In genomic region chr11:87584711-87585505, GRCm38 (mm10) we compare ENCODE assay signal across 11 mouse cellular contexts. TPM values are rescaled to one million over a fixed set of nuclear protein-coding genes. Genes with fewer than 3 reads are reported as not detected.
DNase-seq lines count a peak whose midpoint lies in the region; ATAC-seq and TF ChIP-seq lines count a peak whose summit lies in the region.
"Had no signal": no experiment of that assay in that cellular context is flagged by ENCODE, and none has a peak within 500 bp of the region (broad histone marks: within the 10 kb centered on the region; RNA-seq: fewer than 3 reads in every experiment).

No protein-coding gene starts in this region.

- no peaks in the 10 kb centered on the region for H3K9me3 ChIP-seq in kidney, embryonic 14.5 days (ENCODE audit: control insufficient read depth, low read length)
- H3K9me3 ChIP-seq in forebrain, postnatal 0 days (ENCODE audit: low read length) = no peaks in the 10 kb centered on the region

- no peak overlapping the region for H3K4me2 ChIP-seq in kidney, embryonic 14.5 days (replicated peaks; ENCODE audit: low read depth, low read length)
- no peak overlapping the region for H3K4me2 ChIP-seq in forebrain, postnatal 0 days (ENCODE audit: low read depth)

- no peak overlapping the region for H3K4me3 ChIP-seq in kidney, adult 2 months (ENCODE audit: insufficient read depth, low read depth, low read length)
- no peak overlapping the region for H3K4me3 ChIP-seq in kidney, embryonic 14.5 days (ENCODE audit: low read length)
- H3K4me3 ChIP-seq in forebrain, postnatal 0 days (ENCODE audit: low read depth, low read length) = no peak overlapping the region
- H3K4me3 ChIP-seq: erythroblast, embryonic 14.5 days had no signal

- H3K9ac ChIP-seq in kidney, embryonic 14.5 days (ENCODE audit: low read depth, low read length) = no peak overlapping the region
- no peak overlapping the region for H3K9ac ChIP-seq in forebrain, postnatal 0 days

- H3K27ac ChIP-seq in kidney, adult 2 months (ENCODE audit: insufficient read depth, low read depth, low read length) = peak overlapping the region; percentile 67
- no peak overlapping the region for H3K27ac ChIP-seq in kidney, embryonic 14.5 days (ENCODE audit: low read depth, low read length)
- no peak overlapping the region for H3K27ac ChIP-seq in forebrain, postnatal 0 days (ENCODE audit: low read depth, low read length)
- H3K27ac ChIP-seq: hindbrain, postnatal 0 days; macrophage had no signal

- ATAC-seq in kidney, embryonic 14.5 days (ENCODE audit: low FRiP score, low TSS enrichment) = no peak
- no peak for ATAC-seq in erythroid progenitor cell, adult 5-6 weeks (replicated peaks; ENCODE audit: low FRiP score, poor library complexity, severe bottlenecking)
- no peak for ATAC-seq in forebrain, postnatal 0 days
- ATAC-seq: hindbrain, postnatal 0 days had no signal

- H3K27me3 ChIP-seq in kidney, adult 2 months (replicated peaks; ENCODE audit: control insufficient read depth, insufficient read depth, low read length) = no peaks in the 10 kb centered on the region
- H3K27me3 ChIP-seq in kidney, embryonic 14.5 days (ENCODE audit: control insufficient read depth, insufficient read depth, low read length) = no peaks in the 10 kb centered on the region
- no peaks in the 10 kb centered on the region for H3K27me3 ChIP-seq in forebrain, postnatal 0 days (ENCODE audit: insufficient read depth, low read length)

- no peaks in the 10 kb centered on the region for H3K4me1 ChIP-seq in kidney, adult 2 months (ENCODE audit: control insufficient read depth, insufficient read depth, low read length)
- peaks cover 15% of the 10 kb centered on the region for H3K4me1 ChIP-seq in kidney, embryonic 14.5 days (ENCODE audit: control insufficient read depth, insufficient read depth, low read length)
- H3K4me1 ChIP-seq in forebrain, postnatal 0 days (ENCODE audit: insufficient read depth) = no peaks in the 10 kb centered on the region; the same call in 1 of the 2 replicates

- no peaks in the 10 kb centered on the region for H3K36me3 ChIP-seq in kidney, adult 2 months (ENCODE audit: control insufficient read depth, insufficient read depth, low read length)
- H3K36me3 ChIP-seq in kidney, embryonic 14.5 days (ENCODE audit: control insufficient read depth, insufficient read depth, low read length) = no peaks in the 10 kb centered on the region
- 0 out of 2 replicates have a peak, but pooled peaks cover 2% of the 10 kb centered on the region for H3K36me3 ChIP-seq in forebrain, postnatal 0 days (ENCODE audit: insufficient read depth)

- peak; percentile 74 for DNase-seq in kidney, adult 2 months
- peak; percentile 50 for DNase-seq in gastrocnemius, adult 18-20 months (ENCODE audit: low spot score)
- DNase-seq in heart, postnatal 4 days = peak; percentile 64
- DNase-seq in lung, postnatal 36 days = peak; percentile 75
- DNase-seq in T-cell, adult 2 months (ENCODE audit: low spot score) = no peak
- DNase-seq in forebrain, postnatal 0 days = no peak

- 71% methylated on average over 10 of the region's 10 CpGs for WGBS in kidney, adult 2 months
- 68% methylated on average over 10 of the region's 10 CpGs for WGBS in kidney, embryonic 14.5 days
- 88% methylated on average over 10 of the region's 10 CpGs for WGBS in forebrain, postnatal 0 days

- no peak for TF ChIP-seq CTCF in kidney, adult 2 months (conservative IDR thresholded peaks at IDR 0.05; ENCODE audit: insufficient read depth, insufficient read length, low read depth, low read length)
- TF ChIP-seq CTCF in forebrain, postnatal 0 days (IDR thresholded peaks at IDR 0.05; ENCODE audit: low read depth) = no peak

- TF ChIP-seq POLR2A in kidney, adult 2 months (IDR thresholded peaks at IDR 0.05; ENCODE audit: low read depth, low read length) = no peak

RNA-seq across cellular contexts. Expression of gene Mtmr4, which starts 7.1 kb away (rescaled TPM):
- 26.0 and 29.3 TPM in 2 replicates for polyA plus RNA-seq in kidney, adult 2 months (2012; rRNA removed)
- polyA plus RNA-seq in kidney, embryonic 14.5 days (2014; fragmentation: Nextera tagmentation; extraction: Ambion mirVana) = 20.2 and 44.3 TPM in 2 replicates
- total RNA-seq in gastrocnemius, adult 18-20 months (2021) = 10 to 100 TPM in 1 of 2 experiments, 1 to 10 TPM in 1; 9.8 to 10.8 TPM
- total RNA-seq in heart, postnatal 4 days (2021) = 10 to 100 TPM; 15.2 TPM
- total RNA-seq in erythroid progenitor cell, adult 5-6 weeks (2015; ENCODE audit: low replicate concordance) = 5.4 and 15.1 TPM in 2 replicates
- 13.1 and 15.1 TPM in 2 replicates for total RNA-seq in erythroid progenitor cell, adult 5-6 weeks (2017; ENCODE audit: low replicate concordance)
- total RNA-seq in forebrain, postnatal 0 days (2014; rRNA removed) = 85.6 and 86.3 TPM in 2 replicates
- polyA plus RNA-seq in forebrain, postnatal 0 days (2015; fragmentation: Nextera tagmentation; extraction: Ambion mirVana) = 28.7 and 32.7 TPM in 2 replicates

RNA-seq across cellular contexts. Expression of gene Sept4, which starts 16.2 kb away (rescaled TPM):
- polyA plus RNA-seq in kidney, adult 2 months (2012; rRNA removed) = 36.6 and 43.1 TPM in 2 replicates
- polyA plus RNA-seq in kidney, embryonic 14.5 days (2014; fragmentation: Nextera tagmentation; extraction: Ambion mirVana) = 35.6 and 37.9 TPM in 2 replicates
- 10 to 100 TPM in 1 of 2 experiments, 1 to 10 TPM in 1; 9.8 to 12.1 TPM for total RNA-seq in gastrocnemius, adult 18-20 months (2021)
- 10 to 100 TPM; 65.4 to 68.6 TPM for total RNA-seq in heart, postnatal 4 days (2021)
- not detected in 2 replicates for total RNA-seq in erythroid progenitor cell, adult 5-6 weeks (2015; ENCODE audit: low replicate concordance)
- total RNA-seq in erythroid progenitor cell, adult 5-6 weeks (2017; ENCODE audit: low replicate concordance) = 2.7 and 4.7 TPM in 2 replicates
- 19.9 and 22.5 TPM in 2 replicates for total RNA-seq in forebrain, postnatal 0 days (2014; rRNA removed)
- 33.5 and 34.2 TPM in 2 replicates for polyA plus RNA-seq in forebrain, postnatal 0 days (2015; fragmentation: Nextera tagmentation; extraction: Ambion mirVana)
- polyA plus RNA-seq: macrophage had no signal

RNA-seq across cellular contexts. Expression of gene Gm11492, which starts 18.5 kb away (rescaled TPM):
- not detected in 2 replicates for polyA plus RNA-seq in kidney, adult 2 months (2012; rRNA removed)
- not detected in 2 replicates for polyA plus RNA-seq in kidney, embryonic 14.5 days (2014; fragmentation: Nextera tagmentation; extraction: Ambion mirVana)
- not detected for total RNA-seq in gastrocnemius, adult 18-20 months (2021)
- total RNA-seq in heart, postnatal 4 days (2021) = not detected
- total RNA-seq in erythroid progenitor cell, adult 5-6 weeks (2015; ENCODE audit: low replicate concordance) = not detected in 2 replicates
- total RNA-seq in erythroid progenitor cell, adult 5-6 weeks (2017; ENCODE audit: low replicate concordance) = not detected in 2 replicates
- not detected in 2 replicates for total RNA-seq in forebrain, postnatal 0 days (2014; rRNA removed)
- polyA plus RNA-seq in forebrain, postnatal 0 days (2015; fragmentation: Nextera tagmentation; extraction: Ambion mirVana) = not detected in 2 replicates
- total RNA-seq: hindbrain, postnatal 0 days had no signal
- polyA plus RNA-seq: erythroblast, embryonic 14.5 days; hindbrain, postnatal 0 days; macrophage had no signal

RNA-seq across cellular contexts. Expression of gene Hsf5, which starts 32.1 kb away (rescaled TPM):
- polyA plus RNA-seq in kidney, adult 2 months (2012; rRNA removed) = 0.05 and 0.12 TPM in 2 replicates
- polyA plus RNA-seq in kidney, embryonic 14.5 days (2014; fragmentation: Nextera tagmentation; extraction: Ambion mirVana) = 0.23 and 0.24 TPM in 2 replicates
- not detected for total RNA-seq in gastrocnemius, adult 18-20 months (2021)
- total RNA-seq in heart, postnatal 4 days (2021) = under 1 TPM; 0.09 to 0.10 TPM
- not detected in 2 replicates for total RNA-seq in erythroid progenitor cell, adult 5-6 weeks (2015; ENCODE audit: low replicate concordance)
- total RNA-seq in erythroid progenitor cell, adult 5-6 weeks (2017; ENCODE audit: low replicate concordance) = not detected in 2 replicates
- total RNA-seq in forebrain, postnatal 0 days (2014; rRNA removed) = 0.23 and 0.48 TPM in 2 replicates
- 0.08 and 0.16 TPM in 2 replicates for polyA plus RNA-seq in forebrain, postnatal 0 days (2015; fragmentation: Nextera tagmentation; extraction: Ambion mirVana)
- polyA plus RNA-seq: erythroblast, embryonic 14.5 days; macrophage had no signal

Comparison
In these comparisons a context has a peak if more than half of its experiments do, and no peak if none do; other contexts are left out.
1. DNase-seq: peak in kidney, adult 2 months (single experiment), gastrocnemius, adult 18-20 months (single experiment), heart, postnatal 4 days (single experiment) and lung, postnatal 36 days (single experiment); none in T-cell, adult 2 months (single experiment) and forebrain, postnatal 0 days (single experiment).